Mouse (Mus musculus) forebrain, embryonic 11.5 days (tissue): ENCODE data around the gene H2-Ob. TPM values are rescaled to one million over a fixed set of nuclear protein-coding genes. Genes with fewer than 3 reads are reported as not detected.
A peak's percentile ranks its signal among the peaks of the same experiment; 100 is the strongest.

Experiments used
- ATAC-seq: fragments of 200-750 bp; cut with Nextera tagmentation; replicated peaks from 2 replicates; pipeline ENCODE4 v1.8.0; 2017; ENCODE audit warnings: moderate TSS enrichment; ENCODE audit not compliant: low FRiP score
- DNase-seq: peaks from one replicate; pipeline ENCODE4 v3.0.0-alpha.2; 2017; ENCODE audit warnings: low spot score
- H3K27ac ChIP-seq: fragments of 300-500 bp; sonication (generic); 2 replicates; pipeline ENCODE4 v1.5.1; 2014; ENCODE audit warnings: low read depth, low read length
- H3K27me3 ChIP-seq: fragments of 300-500 bp; sonication (generic); 2 replicates; pipeline ENCODE4 v1.6.1; 2014; ENCODE audit warnings: mild to moderate bottlenecking, low read length, mixed read lengths; ENCODE audit not compliant: control insufficient read depth, insufficient read depth
- H3K36me3 ChIP-seq: fragments of 300-500 bp; sonication (generic); 2 replicates; pipeline ENCODE4 v1.6.1; 2014; ENCODE audit warnings: mild to moderate bottlenecking, low read length, moderate library complexity, mixed read lengths; ENCODE audit not compliant: control insufficient read depth, insufficient read depth
- H3K4me1 ChIP-seq: fragments of 300-500 bp; sonication (generic); replicated peaks from 2 replicates; pipeline ENCODE4 v1.6.1; 2014; ENCODE audit warnings: low read length, mixed read lengths; ENCODE audit not compliant: control insufficient read depth, insufficient read depth
- H3K4me2 ChIP-seq: fragments of 300-500 bp; sonication (generic); 2 replicates; pipeline ENCODE4 v1.6.1; 2014; ENCODE audit warnings: low read depth, mild to moderate bottlenecking, low read length, moderate library complexity, mixed read lengths; ENCODE audit not compliant: severe bottlenecking
- H3K4me3 ChIP-seq: fragments of 300-500 bp; sonication (generic); 2 replicates; pipeline ENCODE4 v1.5.1; 2014; ENCODE audit warnings: low read depth, low read length
- H3K9ac ChIP-seq: fragments of 300-500 bp; sonication (generic); 2 replicates; pipeline ENCODE4 v1.6.1; 2014; ENCODE audit warnings: low read length
- H3K9me3 ChIP-seq: fragments of 300-500 bp; sonication (generic); 2 replicates; pipeline ENCODE4 v1.6.1; 2016; ENCODE audit warnings: low read length, mixed read lengths; ENCODE audit not compliant: control insufficient read depth
- WGBS: fragments of 180-500 bp; shearing (Covaris S2); extraction: QIAGEN DNeasy Blood & Tissue Kit; methylation state at CpG from one replicate; pipeline ENCODE4 v1.1.7; 2014; 5-methylcytosine and 5-hydroxymethylcytosine counted together
- polyA plus RNA-seq: library from polyadenylated mRNA; unstranded; fragments of >200 nt; fragmentation: Nextera tagmentation; extraction: Ambion mirVana; gene quantifications from 2 replicates; pipeline ENCODE4 v1.2.1, GENCODE M21; 2014

H2-Ob gene
- polyA plus RNA-seq, 1 experiment from 2014 or later, result not detected

DNA sequence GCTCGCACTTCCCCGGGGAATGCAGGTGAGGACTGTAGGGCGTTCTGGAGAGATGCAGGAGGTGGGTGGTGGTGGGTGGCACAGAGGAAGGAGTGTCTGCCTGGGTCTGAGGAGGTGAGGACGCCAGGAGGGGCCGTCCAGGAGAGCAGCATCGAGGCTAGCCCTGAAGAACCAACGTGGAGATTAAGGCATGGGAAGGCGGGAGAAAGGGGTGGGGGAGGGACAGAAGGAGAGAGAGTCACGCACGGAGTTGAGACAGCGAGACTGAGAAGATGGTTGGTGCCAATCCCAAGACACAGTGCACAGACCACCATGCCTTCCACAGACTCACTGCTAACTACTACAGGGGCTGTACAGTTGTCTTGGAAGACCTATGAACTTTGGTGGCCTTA is 40.2 kb upstream of the H2-Ob start:
- 7% methylated on average over 11 of the region's 11 CpGs for WGBS
- peak overlapping the region; percentile 18; the same call in 1 of the 2 replicates for H3K4me3 ChIP-seq
- H3K27me3 ChIP-seq, result peaks cover 49% of the 10 kb centered on the region
- no peak overlapping the region for H3K9ac ChIP-seq
- DNase-seq (no peak), ATAC-seq (no peak)
- H3K36me3 ChIP-seq, result no peaks in the 10 kb centered on the region
- H3K9me3 ChIP-seq, result no peaks in the 10 kb centered on the region
- peaks cover 5% of the 10 kb centered on the region for H3K4me1 ChIP-seq
- no peak overlapping the region for H3K27ac ChIP-seq
- peak overlapping the region; percentile 44; the same call in 1 of the 2 replicates for H3K4me2 ChIP-seq

- H3K9ac ChIP-seq, result no peak overlapping the region
- ATAC-seq, result no peak
- WGBS, result 64% methylated on average over 12 of the region's 12 CpGs
- H3K27ac ChIP-seq, result no peak overlapping the region
- H3K9me3 ChIP-seq, result no peaks in the 10 kb centered on the region
- no peak overlapping the region for H3K4me2 ChIP-seq
- peaks cover 45% of the 10 kb centered on the region for H3K27me3 ChIP-seq
- DNase-seq, result no peak
- peaks cover 5% of the 10 kb centered on the region for H3K4me1 ChIP-seq
- H3K4me3 ChIP-seq, result no peak overlapping the region
- no peaks in the 10 kb centered on the region for H3K36me3 ChIP-seq
Measured at GRCm38 (mm10) chr17:34199050-34199619, 39.6 kb upstream of the H2-Ob start.

DNA sequence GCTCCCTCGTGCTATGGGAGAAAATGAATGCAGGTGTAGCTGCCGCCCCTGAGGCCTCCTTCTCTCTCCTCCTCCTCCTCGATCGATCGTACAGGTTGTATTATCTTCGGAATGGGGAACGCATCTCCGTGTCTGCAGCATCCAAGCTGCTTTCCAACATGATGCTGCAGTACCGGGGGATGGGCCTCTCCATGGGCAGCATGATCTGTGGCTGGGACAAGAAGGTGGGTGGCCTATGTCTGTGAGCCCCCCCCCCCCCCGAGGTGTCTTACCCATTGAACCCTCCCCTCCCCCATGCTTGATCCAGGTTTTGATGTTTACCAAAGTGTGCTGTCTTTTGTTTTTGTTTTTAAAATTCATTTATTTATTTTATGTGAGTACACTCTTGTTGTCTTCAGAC is 38.7 kb upstream of the H2-Ob start:
- 78% methylated on average over 10 of the region's 10 CpGs for WGBS
- H3K4me2 ChIP-seq, result no peak overlapping the region
- peaks cover 9% of the 10 kb centered on the region for H3K4me1 ChIP-seq
- no peak overlapping the region for H3K27ac ChIP-seq
- H3K4me3 ChIP-seq, result no peak overlapping the region
- no peak for DNase-seq
- no peaks in the 10 kb centered on the region for H3K9me3 ChIP-seq
- no peak overlapping the region for H3K9ac ChIP-seq
- no peaks in the 10 kb centered on the region for H3K36me3 ChIP-seq
- peaks cover 49% of the 10 kb centered on the region for H3K27me3 ChIP-seq
- ATAC-seq, result no peak

- 88% methylated on average over 16 of the region's 16 CpGs for WGBS
- H3K27ac ChIP-seq, result no peak overlapping the region
- peaks cover 53% of the 10 kb centered on the region for H3K27me3 ChIP-seq
- H3K4me2 ChIP-seq, result no peak overlapping the region
- peaks cover 9% of the 10 kb centered on the region for H3K4me1 ChIP-seq
- H3K4me3 ChIP-seq, result no peak overlapping the region
- H3K9me3 ChIP-seq, result no peaks in the 10 kb centered on the region
- DNase-seq (no peak), ATAC-seq (no peak)
- H3K36me3 ChIP-seq, result no peaks in the 10 kb centered on the region
- no peak overlapping the region for H3K9ac ChIP-seq
Measured at GRCm38 (mm10) chr17:34200772-34201505, 37.8 kb upstream of the H2-Ob start.

DNA sequence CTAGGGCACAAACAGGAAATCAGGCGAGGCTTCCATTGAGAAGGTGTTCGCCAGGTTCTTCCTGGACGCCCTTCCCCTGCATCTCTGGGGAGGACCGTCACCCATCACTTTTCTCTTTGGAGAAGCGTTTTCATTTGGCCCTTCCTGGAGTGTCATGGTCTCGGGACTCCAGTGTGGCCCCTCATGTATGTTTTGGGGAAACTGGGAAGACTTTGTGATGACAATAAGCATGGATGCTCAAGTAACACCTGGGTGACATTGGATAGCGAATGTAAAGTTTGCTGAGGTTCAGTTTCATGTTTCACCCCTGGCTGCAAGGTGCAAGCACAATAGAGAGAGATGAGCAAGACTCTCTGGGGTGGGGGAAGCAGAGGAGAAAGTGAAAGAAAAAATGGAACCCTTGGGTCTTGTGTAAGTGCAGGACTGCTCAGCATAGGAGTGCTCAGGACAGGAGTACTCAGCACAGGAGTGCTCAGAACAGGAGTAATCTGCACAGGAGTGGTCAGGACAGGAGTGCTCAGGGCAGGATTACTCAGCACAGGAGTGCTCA is 37.1 kb upstream of the H2-Ob start:
- H3K9me3 ChIP-seq, result no peaks in the 10 kb centered on the region
- DNase-seq (no peak), ATAC-seq (no peak)
- WGBS, result 71% methylated on average over 7 of the region's 7 CpGs
- H3K4me3 ChIP-seq, result no peak overlapping the region
- peaks cover 49% of the 10 kb centered on the region for H3K27me3 ChIP-seq
- no peak overlapping the region for H3K9ac ChIP-seq
- no peak overlapping the region for H3K27ac ChIP-seq
- no peaks in the 10 kb centered on the region for H3K36me3 ChIP-seq
- H3K4me2 ChIP-seq, result no peak overlapping the region
- H3K4me1 ChIP-seq, result peaks cover 9% of the 10 kb centered on the region

DNA sequence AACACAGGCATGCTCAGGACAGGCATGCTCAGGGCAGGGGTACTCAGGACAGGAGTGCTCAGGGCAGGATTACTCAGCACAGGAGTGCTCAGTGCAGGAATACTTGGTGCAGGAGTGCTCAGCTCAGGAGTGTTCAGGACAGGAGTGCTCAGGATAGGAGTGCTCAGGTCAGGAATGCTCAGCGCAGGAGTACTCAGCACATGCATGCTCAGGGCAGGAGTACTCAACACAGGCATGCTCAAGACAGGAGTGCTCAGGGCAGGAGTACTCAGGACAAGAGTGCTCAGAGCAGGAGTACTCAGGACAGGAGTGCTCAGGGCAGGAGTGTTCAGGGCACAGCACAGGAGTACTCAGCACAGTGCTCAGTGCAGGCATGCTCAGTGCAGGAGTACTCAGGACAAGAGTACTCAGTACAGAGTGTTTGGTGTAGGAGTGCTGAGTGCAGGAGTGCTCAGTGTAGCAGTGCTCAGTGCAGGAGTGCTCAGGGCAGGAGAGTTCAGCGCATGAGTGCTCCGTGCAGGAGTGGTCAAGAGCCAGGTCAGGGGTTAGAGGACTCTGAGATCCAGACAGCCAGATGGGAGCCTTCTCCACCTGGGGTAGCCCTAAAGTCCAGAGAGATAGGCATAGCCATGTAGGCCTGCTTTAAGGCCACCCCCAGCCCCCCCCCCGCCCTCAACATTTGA is 35.8 kb upstream of the H2-Ob start:
- no peak overlapping the region for H3K9ac ChIP-seq
- ATAC-seq (peak; percentile 65; the same call in 1 of the 2 replicates), DNase-seq (no peak)
- WGBS, result 76% methylated on average over 4 of the region's 4 CpGs
- no peaks in the 10 kb centered on the region for H3K9me3 ChIP-seq
- peaks cover 36% of the 10 kb centered on the region for H3K27me3 ChIP-seq
- H3K4me2 ChIP-seq, result no peak overlapping the region
- no peaks in the 10 kb centered on the region for H3K36me3 ChIP-seq
- H3K4me1 ChIP-seq, result peaks cover 9% of the 10 kb centered on the region
- H3K27ac ChIP-seq, result no peak overlapping the region
- H3K4me3 ChIP-seq, result no peak overlapping the region

DNA sequence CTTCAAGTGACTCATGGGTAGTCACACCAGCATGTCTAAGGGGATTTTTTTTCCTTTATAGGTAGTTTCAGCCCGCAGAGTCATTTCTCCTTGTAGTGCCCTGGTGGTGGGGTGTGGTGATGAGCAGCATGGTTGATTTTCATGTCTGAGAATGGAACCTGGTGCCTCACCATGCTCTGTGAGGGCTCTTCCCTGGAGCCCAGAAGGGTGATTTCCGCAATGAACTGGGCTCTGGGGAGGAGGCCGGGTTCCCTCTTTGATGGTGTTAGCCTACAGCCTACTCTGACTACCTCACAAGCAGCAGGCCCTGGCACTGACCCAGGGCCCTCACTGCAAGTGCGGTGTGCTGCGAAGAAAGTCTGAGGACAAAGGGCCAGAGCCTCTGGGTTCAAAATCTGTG is 35.3 kb upstream of the H2-Ob start, which contains the start of gene Tap2:
TSS of gene Tap2 (plus strand) at position 84 of the 400 bp plus-strand sequence.
- Histone ChIP-seq H3K9ac (peak within 1 kb of the TSS; percentile 57), H3K27ac (no peak within 1 kb of the TSS), H3K4me3 (peak within 1 kb of the TSS; percentile 50), H3K4me2 (peak within 1 kb of the TSS; percentile 86), H3K27me3 (peaks cover 31% of the 10 kb centered on the region), H3K36me3 (no peaks in the 10 kb centered on the region), H3K9me3 (no peaks in the 10 kb centered on the region), H3K4me1 (peaks cover 4% of the 10 kb centered on the region)
- DNase-seq (no peak), ATAC-seq (no peak)
- WGBS, result 64% methylated on average over 5 of the region's 5 CpGs

DNA sequence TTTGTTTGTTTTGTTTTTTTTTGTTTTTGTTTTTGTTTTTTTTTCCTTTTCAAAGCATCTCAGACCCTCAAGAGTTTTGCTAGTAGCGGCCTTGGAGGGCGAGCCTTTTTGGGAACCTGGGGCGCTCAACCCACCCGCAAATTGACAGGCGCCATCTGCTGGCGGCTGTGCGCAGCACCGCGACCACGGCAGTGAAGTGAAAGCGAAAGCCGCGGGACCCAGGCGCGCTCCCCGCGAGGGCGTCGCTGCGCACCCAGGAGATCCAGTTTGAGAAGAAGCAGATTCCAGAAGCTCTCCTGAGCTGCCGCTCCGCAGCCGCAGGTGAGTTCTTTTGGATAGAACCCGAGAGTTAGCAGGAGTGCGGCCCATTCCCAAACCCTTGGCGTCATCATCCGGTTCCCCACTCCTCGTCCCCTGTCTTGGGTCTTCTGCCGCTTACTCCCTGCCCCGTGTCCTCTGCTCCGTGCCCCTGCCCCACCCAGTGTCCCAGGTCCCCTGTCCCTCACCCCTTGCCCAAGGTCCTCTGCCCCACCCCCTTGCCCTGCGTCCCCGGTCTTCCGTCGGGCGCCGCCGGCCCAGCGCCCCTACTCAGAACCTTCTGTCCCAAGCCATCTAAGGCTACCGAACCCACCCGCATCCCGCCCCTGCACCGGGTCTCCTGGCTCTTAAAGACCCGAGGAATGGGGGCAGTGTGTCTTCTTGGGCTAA is 34.2 kb upstream of the H2-Ob start:
- peak; percentile 90 for DNase-seq
- H3K27me3 ChIP-seq, result peaks cover 21% of the 10 kb centered on the region
- no peaks in the 10 kb centered on the region for H3K36me3 ChIP-seq
- peak overlapping the region; percentile 86 for H3K4me2 ChIP-seq
- WGBS, result under 1% methylated on average over 44 of the region's 44 CpGs
- no peaks in the 10 kb centered on the region for H3K9me3 ChIP-seq
- no peak overlapping the region for H3K27ac ChIP-seq
- peak overlapping the region; percentile 57 for H3K9ac ChIP-seq
- peak overlapping the region; percentile 50 for H3K4me3 ChIP-seq
- ATAC-seq, result 0 out of 2 replicates have a peak, but pooled peaks have one; percentile 27
- peaks cover 4% of the 10 kb centered on the region for H3K4me1 ChIP-seq
